Mouse (Mus musculus) CH12.LX (cell line): ENCODE results near the gene Ctsw.

Source experiments
- CTCF ChIP-seq, 2 experiments: IDR thresholded peaks in 1 of 2; conservative IDR thresholded peaks in 1 of 2; 2 replicates each; pipeline ENCODE4 v1.5.1; 2011 to 2012; ENCODE audit warnings: low read depth in 2 of 2, low read length in 2 of 2, improper control_type of control experiment in 1 of 2, inconsistent platforms in 1 of 2, mild to moderate bottlenecking in 1 of 2, moderate library complexity in 1 of 2
- E2F4 ChIP-seq: IDR thresholded peaks from 2 replicates; pipeline ENCODE4 v1.6.1; 2011; ENCODE audit warnings: low read depth, low read length, improper control_type of control experiment; ENCODE audit not compliant: insufficient replicate concordance
- IRF4 ChIP-seq: IDR thresholded peaks from 2 replicates; pipeline ENCODE4 v1.6.1; 2014; ENCODE audit warnings: low read depth, mild to moderate bottlenecking, inconsistent platforms, low read length, improper control_type of control experiment
- KAT2A ChIP-seq: IDR thresholded peaks from 2 replicates; pipeline ENCODE4 v1.6.1; 2012; ENCODE audit warnings: low read length, improper control_type of control experiment, inconsistent platforms; ENCODE audit not compliant: insufficient replicate concordance
- MAX ChIP-seq: IDR thresholded peaks from 2 replicates; pipeline ENCODE4 v1.6.1; 2011; ENCODE audit warnings: low read length, improper control_type of control experiment
- MAZ ChIP-seq: IDR thresholded peaks from 2 replicates; pipeline ENCODE4 v1.6.1; 2012; ENCODE audit warnings: low read depth, mild to moderate bottlenecking, inconsistent platforms, low read length, improper control_type of control experiment, moderate library complexity
- NELFE ChIP-seq: IDR thresholded peaks from 2 replicates; pipeline ENCODE4 v1.6.1; 2011; ENCODE audit warnings: low read depth, low read length, improper control_type of control experiment
- RAD21 ChIP-seq: IDR thresholded peaks from 2 replicates; pipeline ENCODE4 v1.6.1; 2011; ENCODE audit warnings: low read depth, mild to moderate bottlenecking, low read length, improper control_type of control experiment, moderate library complexity
- ZKSCAN1 ChIP-seq: IDR thresholded peaks from 2 replicates; pipeline ENCODE4 v1.6.1; 2012; ENCODE audit warnings: low read depth, inconsistent platforms, low read length, improper control_type of control experiment, borderline replicate concordance
- ZNF384 ChIP-seq: IDR thresholded peaks from 2 replicates; pipeline ENCODE4 v1.6.1; 2012; ENCODE audit warnings: low read depth, low read length, improper control_type of control experiment, inconsistent platforms

DNA sequence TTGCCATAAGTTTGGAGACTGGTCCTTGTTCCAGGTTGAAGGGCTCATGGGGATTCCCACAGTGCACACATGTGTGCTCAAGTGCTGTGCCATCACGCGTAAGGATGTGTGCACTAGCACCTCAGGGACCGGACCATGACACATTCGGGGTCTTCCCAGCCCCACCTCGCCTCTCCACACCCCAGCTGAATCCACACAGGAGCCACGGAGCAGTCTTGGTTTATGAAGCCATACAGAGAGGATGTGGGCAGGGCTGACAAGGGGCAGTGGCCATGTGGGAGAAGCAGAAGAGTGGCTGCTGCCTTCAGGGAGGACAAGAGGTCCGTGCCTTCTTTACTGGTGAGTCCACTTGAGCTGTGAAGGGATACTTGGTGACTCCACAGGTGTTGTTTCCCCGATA lies 3.3 kb downstream of the Ctsw start:
- TF ChIP-seq ZNF384, result no peak
- TF ChIP-seq IRF4, result no peak
- no peak for TF ChIP-seq MAX
- no peak for TF ChIP-seq MAZ
- no peak for TF ChIP-seq KAT2A
- no peak for TF ChIP-seq RAD21
- no peak for TF ChIP-seq CTCF (conservative IDR thresholded peaks at IDR 0.05 in 1 of 2, IDR thresholded peaks at IDR 0.05 in 1 of 2; ENCODE audit: low read depth in 2 of 2, low read length in 2 of 2)
- no peak for TF ChIP-seq ZKSCAN1
- no peak for TF ChIP-seq NELFE
- TF ChIP-seq E2F4, result no peak
